Mouse (Mus musculus): Measurements from ENCODE around the gene Plxnd1. TPM values are rescaled to one million over a fixed set of nuclear protein-coding genes. Genes with fewer than 3 reads are reported as not detected.

The Plxnd1 gene
- polyA plus RNA-seq, 1 experiment from 2014 or later: 14.7 TPM

GRCm38 (mm10) chr6:116014111-116014510, 19.3 kb upstream of the Plxnd1 start:
- no peaks in the 10 kb centered on the region for H3K36me3 ChIP-seq (replicated peaks; ENCODE audit: control insufficient read depth, insufficient read depth)
- H3K9ac ChIP-seq: no peak overlapping the region
- H3K4me3 ChIP-seq (replicated peaks; ENCODE audit: low read length): no peak overlapping the region
- no peaks in the 10 kb centered on the region for H3K4me1 ChIP-seq (replicated peaks; ENCODE audit: control insufficient read depth, insufficient read depth, low read length)
- no peak overlapping the region for H3K4me2 ChIP-seq (replicated peaks)
- H3K27me3 ChIP-seq (ENCODE audit: control insufficient read depth, insufficient read depth, low read length): no peaks in the 10 kb centered on the region
- no peak for ATAC-seq (ENCODE audit: low FRiP score)
- H3K27ac ChIP-seq: no peak overlapping the region
- DNase-seq (ENCODE audit: low spot score): no peak
- H3K9me3 ChIP-seq (ENCODE audit: control insufficient read depth, low read length): no peaks in the 10 kb centered on the region
- 95% methylated on average over 6 of the region's 6 CpGs for WGBS

GRCm38 (mm10) chr6:116013687-116014086, 18.9 kb upstream of the Plxnd1 start:
- no peaks in the 10 kb centered on the region for H3K9me3 ChIP-seq (ENCODE audit: control insufficient read depth, low read length)
- DNase-seq (ENCODE audit: low spot score): no peak
- no peaks in the 10 kb centered on the region for H3K4me1 ChIP-seq (replicated peaks; ENCODE audit: control insufficient read depth, insufficient read depth, low read length)
- no peaks in the 10 kb centered on the region for H3K36me3 ChIP-seq (replicated peaks; ENCODE audit: control insufficient read depth, insufficient read depth)
- H3K27ac ChIP-seq: no peak overlapping the region
- no peak for ATAC-seq (ENCODE audit: low FRiP score)
- no peak overlapping the region for H3K9ac ChIP-seq
- H3K4me2 ChIP-seq (replicated peaks): no peak overlapping the region
- H3K27me3 ChIP-seq (ENCODE audit: control insufficient read depth, insufficient read depth, low read length): no peaks in the 10 kb centered on the region
- 86% methylated on average over 3 of the region's 3 CpGs for WGBS
- no peak overlapping the region for H3K4me3 ChIP-seq (replicated peaks; ENCODE audit: low read length)

GRCm38 (mm10) chr6:116010541-116010940, 15.7 kb upstream of the Plxnd1 start:
- Histone ChIP-seq H3K9me3 (ENCODE audit: control insufficient read depth, low read length) (no peaks in the 10 kb centered on the region), H3K4me2 (replicated peaks) (no peak overlapping the region), H3K27ac (no peak overlapping the region), H3K4me1 (replicated peaks; ENCODE audit: control insufficient read depth, insufficient read depth, low read length) (no peaks in the 10 kb centered on the region), H3K9ac (no peak overlapping the region), H3K4me3 (replicated peaks; ENCODE audit: low read length) (no peak overlapping the region), H3K27me3 (ENCODE audit: control insufficient read depth, insufficient read depth, low read length) (no peaks in the 10 kb centered on the region), H3K36me3 (replicated peaks; ENCODE audit: control insufficient read depth, insufficient read depth) (no peaks in the 10 kb centered on the region)
- 5% methylated on average over 6 of the region's 6 CpGs for WGBS
- ATAC-seq (ENCODE audit: low FRiP score) (peak; percentile 39; the same call in 1 of the 2 replicates), DNase-seq (ENCODE audit: low spot score) (peak; percentile 97)

GRCm38 (mm10) chr6:116009426-116009825, 14.6 kb upstream of the Plxnd1 start:
- 51% methylated on average over 12 of the region's 12 CpGs for WGBS
- no peak for ATAC-seq (ENCODE audit: low FRiP score)
- H3K27me3 ChIP-seq (ENCODE audit: control insufficient read depth, insufficient read depth, low read length): no peaks in the 10 kb centered on the region
- no peak overlapping the region for H3K27ac ChIP-seq
- no peaks in the 10 kb centered on the region for H3K9me3 ChIP-seq (ENCODE audit: control insufficient read depth, low read length)
- no peak overlapping the region for H3K4me2 ChIP-seq (replicated peaks)
- H3K9ac ChIP-seq: no peak overlapping the region
- H3K4me1 ChIP-seq (replicated peaks; ENCODE audit: control insufficient read depth, insufficient read depth, low read length): no peaks in the 10 kb centered on the region
- no peaks in the 10 kb centered on the region for H3K36me3 ChIP-seq (replicated peaks; ENCODE audit: control insufficient read depth, insufficient read depth)
- DNase-seq (ENCODE audit: low spot score): no peak
- H3K4me3 ChIP-seq (replicated peaks; ENCODE audit: low read length): no peak overlapping the region

GRCm38 (mm10) chr6:116007561-116008173, 12.9 kb upstream of the Plxnd1 start:
- no peak overlapping the region for H3K27ac ChIP-seq
- H3K4me2 ChIP-seq (replicated peaks): no peak overlapping the region
- no peak overlapping the region for H3K4me3 ChIP-seq (replicated peaks; ENCODE audit: low read length)
- 25% methylated on average over 9 of the region's 9 CpGs for WGBS
- no peaks in the 10 kb centered on the region for H3K36me3 ChIP-seq (replicated peaks; ENCODE audit: control insufficient read depth, insufficient read depth)
- no peak overlapping the region for H3K9ac ChIP-seq
- DNase-seq (ENCODE audit: low spot score) (peak; percentile 67), ATAC-seq (ENCODE audit: low FRiP score) (peak; percentile 34)
- no peaks in the 10 kb centered on the region for H3K27me3 ChIP-seq (ENCODE audit: control insufficient read depth, insufficient read depth, low read length)
- H3K4me1 ChIP-seq (replicated peaks; ENCODE audit: control insufficient read depth, insufficient read depth, low read length): no peaks in the 10 kb centered on the region
- H3K9me3 ChIP-seq (ENCODE audit: control insufficient read depth, low read length): no peaks in the 10 kb centered on the region

GRCm38 (mm10) chr6:116006731-116007130, 11.9 kb upstream of the Plxnd1 start:
- Histone ChIP-seq H3K27me3 (ENCODE audit: control insufficient read depth, insufficient read depth, low read length) (no peaks in the 10 kb centered on the region), H3K4me3 (replicated peaks; ENCODE audit: low read length) (no peak overlapping the region), H3K4me1 (replicated peaks; ENCODE audit: control insufficient read depth, insufficient read depth, low read length) (no peaks in the 10 kb centered on the region), H3K36me3 (replicated peaks; ENCODE audit: control insufficient read depth, insufficient read depth) (no peaks in the 10 kb centered on the region), H3K9me3 (ENCODE audit: control insufficient read depth, low read length) (no peaks in the 10 kb centered on the region), H3K4me2 (replicated peaks) (no peak overlapping the region), H3K9ac (no peak overlapping the region), H3K27ac (no peak overlapping the region)
- no peak for DNase-seq (ENCODE audit: low spot score)
- whole genome bisulfite sequencing: 56% methylated on average over 9 of the region's 9 CpGs
- no peak for ATAC-seq (ENCODE audit: low FRiP score)

- DNase-seq (ENCODE audit: low spot score): no peak
- Histone ChIP-seq H3K4me3 (replicated peaks; ENCODE audit: low read length) (no peak overlapping the region), H3K27me3 (ENCODE audit: control insufficient read depth, insufficient read depth, low read length) (no peaks in the 10 kb centered on the region), H3K27ac (peak overlapping the region; percentile 56; the same call in 1 of the 2 replicates), H3K36me3 (replicated peaks; ENCODE audit: control insufficient read depth, insufficient read depth) (no peaks in the 10 kb centered on the region), H3K9me3 (ENCODE audit: control insufficient read depth, low read length) (no peaks in the 10 kb centered on the region), H3K9ac (no peak overlapping the region), H3K4me1 (replicated peaks; ENCODE audit: control insufficient read depth, insufficient read depth, low read length) (no peaks in the 10 kb centered on the region), H3K4me2 (replicated peaks) (no peak overlapping the region)
- WGBS: 83% methylated on average over 4 of the region's 4 CpGs
- no peak for ATAC-seq (ENCODE audit: low FRiP score)
Observed at GRCm38 (mm10) chr6:116005959-116006288, 11.1 kb upstream of the Plxnd1 start.

- no peaks in the 10 kb centered on the region for H3K36me3 ChIP-seq (replicated peaks; ENCODE audit: control insufficient read depth, insufficient read depth)
- H3K9me3 ChIP-seq (ENCODE audit: control insufficient read depth, low read length): no peaks in the 10 kb centered on the region
- DNase-seq (ENCODE audit: low spot score): no peak
- H3K4me2 ChIP-seq (replicated peaks): no peak overlapping the region
- no peak for ATAC-seq (ENCODE audit: low FRiP score)
- H3K4me1 ChIP-seq (replicated peaks; ENCODE audit: control insufficient read depth, insufficient read depth, low read length): no peaks in the 10 kb centered on the region
- H3K4me3 ChIP-seq (replicated peaks; ENCODE audit: low read length): no peak overlapping the region
- H3K9ac ChIP-seq: no peak overlapping the region
- no peak overlapping the region for H3K27ac ChIP-seq
- no peaks in the 10 kb centered on the region for H3K27me3 ChIP-seq (ENCODE audit: control insufficient read depth, insufficient read depth, low read length)
- WGBS: 77% methylated on average over 17 of the region's 17 CpGs
Observed at GRCm38 (mm10) chr6:116005275-116005958, 10.6 kb upstream of the Plxnd1 start.

GRCm38 (mm10) chr6:116004716-116005115, 9.9 kb upstream of the Plxnd1 start:
- Histone ChIP-seq H3K4me3 (replicated peaks; ENCODE audit: low read length) (no peak overlapping the region), H3K9me3 (ENCODE audit: control insufficient read depth, low read length) (no peaks in the 10 kb centered on the region), H3K36me3 (replicated peaks; ENCODE audit: control insufficient read depth, insufficient read depth) (no peaks in the 10 kb centered on the region), H3K27ac (no peak overlapping the region), H3K9ac (no peak overlapping the region), H3K4me2 (replicated peaks) (no peak overlapping the region), H3K4me1 (replicated peaks; ENCODE audit: control insufficient read depth, insufficient read depth, low read length) (no peaks in the 10 kb centered on the region), H3K27me3 (ENCODE audit: control insufficient read depth, insufficient read depth, low read length) (no peaks in the 10 kb centered on the region)
- ATAC-seq (ENCODE audit: low FRiP score) (no peak), DNase-seq (ENCODE audit: low spot score) (no peak)
- 80% methylated on average over 6 of the region's 6 CpGs for WGBS
